Mouse (Mus musculus): ENCODE data around the gene Ptprc. TPM values are rescaled to one million over a fixed set of nuclear protein-coding genes. Genes with fewer than 3 reads are reported as not detected.

Gene Ptprc
- total and polyA plus RNA-seq, 2 experiments from 2014 or later = 1.1 to 1.7 TPM

DNA sequence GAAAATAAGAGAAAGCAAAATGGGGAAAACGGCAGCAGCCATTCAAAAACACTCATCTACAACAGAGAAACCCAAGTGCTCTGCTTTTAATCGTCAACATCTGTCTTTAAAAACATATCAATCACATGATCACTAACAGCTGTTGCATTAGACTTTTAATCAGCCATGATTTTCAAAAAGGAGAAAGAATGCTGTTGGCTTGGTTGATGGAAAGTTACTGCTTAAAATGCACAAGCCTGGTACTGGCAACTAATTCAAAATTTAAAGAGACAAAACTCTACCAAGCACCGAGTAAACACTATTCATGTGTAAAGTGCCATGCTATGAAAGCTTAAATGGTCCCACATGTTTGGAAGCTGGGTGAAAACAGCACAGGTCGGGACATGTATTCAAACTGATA lies 151.9 kb downstream of the Ptprc start:
- no peaks in the 10 kb centered on the region for H3K9me3 ChIP-seq (ENCODE audit: low read length)
- no peak overlapping the region for H3K27ac ChIP-seq (ENCODE audit: low read depth, low read length)
- no peak for DNase-seq
- no peaks in the 10 kb centered on the region for H3K27me3 ChIP-seq (ENCODE audit: insufficient read depth, low read length)
- no peak overlapping the region for H3K4me2 ChIP-seq (ENCODE audit: low read depth)
- peak; percentile 38; the same call in 1 of the 2 replicates for ATAC-seq
- no peaks in the 10 kb centered on the region for H3K4me1 ChIP-seq (ENCODE audit: insufficient read depth)
- no peak overlapping the region for H3K4me3 ChIP-seq (ENCODE audit: low read depth, low read length)
- WGBS = 30% methylated on average over 4 of the region's 4 CpGs
- no peaks in the 10 kb centered on the region for H3K36me3 ChIP-seq (ENCODE audit: insufficient read depth)
- no peak for TF ChIP-seq CTCF (IDR thresholded peaks at IDR 0.05; ENCODE audit: low read depth)
- H3K9ac ChIP-seq = no peak overlapping the region

- TF ChIP-seq CTCF (IDR thresholded peaks at IDR 0.05; ENCODE audit: low read depth) = no peak
- DNase-seq (no peak), ATAC-seq (no peak)
- H3K27me3 ChIP-seq (ENCODE audit: insufficient read depth, low read length) = no peaks in the 10 kb centered on the region
- no peak overlapping the region for H3K4me3 ChIP-seq (ENCODE audit: low read depth, low read length)
- no peak overlapping the region for H3K9ac ChIP-seq
- H3K4me2 ChIP-seq (ENCODE audit: low read depth) = no peak overlapping the region
- H3K36me3 ChIP-seq (ENCODE audit: insufficient read depth) = no peaks in the 10 kb centered on the region
- H3K27ac ChIP-seq (ENCODE audit: low read depth, low read length) = no peak overlapping the region
- WGBS = 26% methylated on average over 3 of the region's 3 CpGs
- H3K9me3 ChIP-seq (ENCODE audit: low read length) = no peaks in the 10 kb centered on the region
- H3K4me1 ChIP-seq (ENCODE audit: insufficient read depth) = no peaks in the 10 kb centered on the region
Measured at GRCm38 (mm10) chr1:138022918-138023295, 152.6 kb downstream of the Ptprc start.

- Histone ChIP-seq H3K4me2 (ENCODE audit: low read depth) (no peak overlapping the region), H3K27ac (ENCODE audit: low read depth, low read length) (peak overlapping the region; percentile 9; the same call in 1 of the 2 replicates), H3K4me3 (ENCODE audit: low read depth, low read length) (no peak overlapping the region), H3K9me3 (ENCODE audit: low read length) (no peaks in the 10 kb centered on the region), H3K27me3 (ENCODE audit: insufficient read depth, low read length) (no peaks in the 10 kb centered on the region), H3K36me3 (ENCODE audit: insufficient read depth) (no peaks in the 10 kb centered on the region), H3K9ac (no peak overlapping the region), H3K4me1 (ENCODE audit: insufficient read depth) (no peaks in the 10 kb centered on the region)
- peak; percentile 31 for DNase-seq
- TF ChIP-seq CTCF (IDR thresholded peaks at IDR 0.05; ENCODE audit: low read depth) = no peak
- ATAC-seq = peak; percentile 74
- 42% methylated on average over 11 of the region's 11 CpGs for WGBS
Measured at GRCm38 (mm10) chr1:138021962-138022917, 153.3 kb downstream of the Ptprc start.

Other genes with a start within 250 kb of the Ptprc start
- not detected in 2 replicates for gene Atp6v1g3, start 98.0 kb upstream of the Ptprc start, total RNA-seq (2014; rRNA removed)
- not detected in 2 replicates for gene Atp6v1g3, start 98.0 kb upstream of the Ptprc start, polyA plus RNA-seq (2015; fragmentation: Nextera tagmentation; extraction: Ambion mirVana)